9 mouse cellular contexts compared by ENCODE assay signal in the genomic region with DNA sequence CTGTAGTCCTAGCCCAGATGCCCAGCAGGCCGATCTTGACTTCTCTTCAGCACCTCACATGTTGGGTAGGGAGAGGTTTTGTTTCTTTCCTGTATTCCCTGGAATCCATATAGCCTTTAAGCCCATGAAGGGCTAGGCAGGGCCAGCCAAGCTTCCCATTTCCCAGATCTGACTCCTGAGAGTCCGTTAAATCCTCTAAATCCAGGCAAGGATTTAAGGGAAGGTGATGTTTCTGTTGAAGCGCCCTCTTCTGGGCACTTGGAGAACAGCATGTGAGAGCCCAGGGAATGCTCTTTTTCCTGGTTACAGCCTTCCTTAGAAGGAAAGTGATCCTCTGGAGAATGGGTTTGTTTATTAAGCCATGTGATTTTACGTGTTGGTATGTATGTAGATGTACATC. TPM values are rescaled to one million over a fixed set of nuclear protein-coding genes. Genes with fewer than 3 reads are reported as not detected.
DNase-seq lines count a peak whose midpoint lies in the region; ATAC-seq and TF ChIP-seq lines count a peak whose summit lies in the region.
"Had no signal": no experiment of that assay in that cellular context is flagged by ENCODE, and none has a peak within 500 bp of the region (broad histone marks: within the 10 kb centered on the region; RNA-seq: fewer than 3 reads in every experiment).

No protein-coding gene starts in this region.

- H3K4me2 ChIP-seq in neural tube, embryonic 15.5 days: no peak overlapping the region
- H3K4me2 ChIP-seq in lung, embryonic 14.5 days: no peak overlapping the region
- H3K4me2 ChIP-seq: midbrain, embryonic 12.5 days had no signal

- 37% methylated on average over 4 of the region's 4 CpGs for WGBS in neural tube, embryonic 15.5 days
- WGBS in lung, embryonic 14.5 days: 42% methylated on average over 4 of the region's 4 CpGs

- H3K9ac ChIP-seq in neural tube, embryonic 15.5 days (replicated peaks): no peak overlapping the region
- H3K9ac ChIP-seq in lung, embryonic 14.5 days: no peak overlapping the region
- H3K9ac ChIP-seq: midbrain, embryonic 12.5 days had no signal

- no peak overlapping the region for H3K27ac ChIP-seq in neural tube, embryonic 15.5 days (replicated peaks)
- no peak overlapping the region for H3K27ac ChIP-seq in lung, embryonic 14.5 days (ENCODE audit: low read depth)
- H3K27ac ChIP-seq: midbrain, embryonic 12.5 days had no signal

- peak; percentile 87 for TF ChIP-seq CTCF in lung, embryonic 14.5 days (IDR thresholded peaks at IDR 0.05; ENCODE audit: low read depth)

- peak; percentile 74 for ATAC-seq in frontal cortex, adult (ENCODE audit: low TSS enrichment)
- ATAC-seq in neural tube, embryonic 15.5 days (ENCODE audit: low FRiP score): no peak
- ATAC-seq in erythroblast, adult 5-6 weeks (replicated peaks; ENCODE audit: low FRiP score, poor library complexity, severe bottlenecking): peak; percentile 42; the same call in 1 of the 2 replicates
- ATAC-seq in lung, embryonic 14.5 days (ENCODE audit: insufficient read depth): no peak

- peaks cover 76% of the 10 kb centered on the region for H3K36me3 ChIP-seq in neural tube, embryonic 15.5 days
- H3K36me3 ChIP-seq in lung, embryonic 14.5 days (ENCODE audit: insufficient read depth): peaks cover 92% of the 10 kb centered on the region

- peaks cover 4% of the 10 kb centered on the region; the same call in 1 of the 2 replicates for H3K4me1 ChIP-seq in neural tube, embryonic 15.5 days
- no peaks in the 10 kb centered on the region for H3K4me1 ChIP-seq in lung, embryonic 14.5 days (ENCODE audit: insufficient read depth)

- no peak overlapping the region for H3K4me3 ChIP-seq in neural tube, embryonic 15.5 days (replicated peaks)
- H3K4me3 ChIP-seq in lung, embryonic 14.5 days (ENCODE audit: low read depth, low read length): no peak overlapping the region
- H3K4me3 ChIP-seq: midbrain, embryonic 12.5 days had no signal

- H3K27me3 ChIP-seq in neural tube, embryonic 15.5 days (replicated peaks): no peaks in the 10 kb centered on the region
- no peaks in the 10 kb centered on the region for H3K27me3 ChIP-seq in lung, embryonic 14.5 days (ENCODE audit: insufficient read depth, low read length)
- H3K27me3 ChIP-seq: midbrain, embryonic 12.5 days had no signal

- DNase-seq in frontal cortex, postnatal 14 days (ENCODE audit: low spot score in 2 of 2): no peak
- DNase-seq in neural tube, embryonic 10.5 days (ENCODE audit: extremely low spot score, low spot score): peak; percentile 77
- DNase-seq in adipocyte (ENCODE audit: low spot score): peak; percentile 72
- DNase-seq in lung, embryonic 14.5 days: peak; percentile 88
- no peak for DNase-seq in T-cell, adult 2 months (ENCODE audit: low spot score)

- no peaks in the 10 kb centered on the region for H3K9me3 ChIP-seq in neural tube, embryonic 15.5 days (replicated peaks)
- no peaks in the 10 kb centered on the region for H3K9me3 ChIP-seq in lung, embryonic 14.5 days (ENCODE audit: low read depth, low read length)
- H3K9me3 ChIP-seq: midbrain, embryonic 12.5 days had no signal

RNA-seq across cellular contexts. Expression of a gene that starts 13.2 kb away (rescaled TPM):
- polyA plus RNA-seq in neural tube, embryonic 15.5 days (2015; fragmentation: Nextera tagmentation; extraction: Ambion mirVana): 9.5 and 10.8 TPM in 2 replicates
- total RNA-seq in erythroblast, adult 5-6 weeks (2015; ENCODE audit: low replicate concordance): 0.38 and 0.84 TPM in 2 replicates
- 0.42 and 0.77 TPM in 2 replicates for total RNA-seq in erythroblast, adult 5-6 weeks (2017; ENCODE audit: low replicate concordance)
- polyA plus RNA-seq in lung, embryonic 14.5 days (2014; fragmentation: Nextera tagmentation; extraction: Ambion mirVana): 18.7 and 19.4 TPM in 2 replicates

RNA-seq across cellular contexts. Expression of a gene that starts 17.2 kb away (rescaled TPM):
- polyA plus RNA-seq in neural tube, embryonic 15.5 days (2015; fragmentation: Nextera tagmentation; extraction: Ambion mirVana): 0.45 and 0.58 TPM in 2 replicates
- total RNA-seq in erythroblast, adult 5-6 weeks (2015; ENCODE audit: low replicate concordance): not detected in 2 replicates
- 0.14 TPM in 1 of 2 replicates, not detected in the other for total RNA-seq in erythroblast, adult 5-6 weeks (2017; ENCODE audit: low replicate concordance)
- 1.4 and 1.9 TPM in 2 replicates for polyA plus RNA-seq in lung, embryonic 14.5 days (2014; fragmentation: Nextera tagmentation; extraction: Ambion mirVana)

RNA-seq across cellular contexts. Expression of a gene that starts 17.8 kb away (rescaled TPM):
- 11.0 and 11.9 TPM in 2 replicates for polyA plus RNA-seq in neural tube, embryonic 15.5 days (2015; fragmentation: Nextera tagmentation; extraction: Ambion mirVana)
- total RNA-seq in erythroblast, adult 5-6 weeks (2015; ENCODE audit: low replicate concordance): 30.7 and 36.4 TPM in 2 replicates
- total RNA-seq in erythroblast, adult 5-6 weeks (2017; ENCODE audit: low replicate concordance): 122 and 126 TPM in 2 replicates
- polyA plus RNA-seq in lung, embryonic 14.5 days (2014; fragmentation: Nextera tagmentation; extraction: Ambion mirVana): 11.0 and 13.7 TPM in 2 replicates

RNA-seq across cellular contexts. Expression of a gene that starts 33.1 kb away (rescaled TPM):
- 148 and 166 TPM in 2 replicates for polyA plus RNA-seq in neural tube, embryonic 15.5 days (2015; fragmentation: Nextera tagmentation; extraction: Ambion mirVana)
- total RNA-seq in erythroblast, adult 5-6 weeks (2015; ENCODE audit: low replicate concordance): 1.3 TPM in 2 replicates
- 3.5 and 10.6 TPM in 2 replicates for total RNA-seq in erythroblast, adult 5-6 weeks (2017; ENCODE audit: low replicate concordance)
- polyA plus RNA-seq in lung, embryonic 14.5 days (2014; fragmentation: Nextera tagmentation; extraction: Ambion mirVana): 44.3 and 47.2 TPM in 2 replicates

RNA-seq across cellular contexts. Expression of a gene that starts 44.0 kb away (rescaled TPM):
- 9.8 and 11.5 TPM in 2 replicates for polyA plus RNA-seq in neural tube, embryonic 15.5 days (2015; fragmentation: Nextera tagmentation; extraction: Ambion mirVana)
- not detected in 2 replicates for total RNA-seq in erythroblast, adult 5-6 weeks (2015; ENCODE audit: low replicate concordance)
- not detected in 2 replicates for total RNA-seq in erythroblast, adult 5-6 weeks (2017; ENCODE audit: low replicate concordance)
- polyA plus RNA-seq in lung, embryonic 14.5 days (2014; fragmentation: Nextera tagmentation; extraction: Ambion mirVana): 58.8 and 66.1 TPM in 2 replicates

Comparison
In these comparisons a context has a peak if more than half of its experiments do, and no peak if none do; other contexts are left out.
1. ATAC-seq: peak in frontal cortex, adult (single experiment) and erythroblast, adult 5-6 weeks (single experiment); none in neural tube, embryonic 15.5 days (single experiment) and lung, embryonic 14.5 days (single experiment).
2. DNase-seq: peak in neural tube, embryonic 10.5 days (single experiment), adipocyte (single experiment) and lung, embryonic 14.5 days (single experiment); none in frontal cortex, postnatal 14 days (0 of 2) and T-cell, adult 2 months (single experiment).